Mouse (Mus musculus): ENCODE data around the gene Hdac7.
A peak's percentile ranks its signal among the peaks of the same experiment; 100 is the strongest.

Hdac7 gene

DNA sequence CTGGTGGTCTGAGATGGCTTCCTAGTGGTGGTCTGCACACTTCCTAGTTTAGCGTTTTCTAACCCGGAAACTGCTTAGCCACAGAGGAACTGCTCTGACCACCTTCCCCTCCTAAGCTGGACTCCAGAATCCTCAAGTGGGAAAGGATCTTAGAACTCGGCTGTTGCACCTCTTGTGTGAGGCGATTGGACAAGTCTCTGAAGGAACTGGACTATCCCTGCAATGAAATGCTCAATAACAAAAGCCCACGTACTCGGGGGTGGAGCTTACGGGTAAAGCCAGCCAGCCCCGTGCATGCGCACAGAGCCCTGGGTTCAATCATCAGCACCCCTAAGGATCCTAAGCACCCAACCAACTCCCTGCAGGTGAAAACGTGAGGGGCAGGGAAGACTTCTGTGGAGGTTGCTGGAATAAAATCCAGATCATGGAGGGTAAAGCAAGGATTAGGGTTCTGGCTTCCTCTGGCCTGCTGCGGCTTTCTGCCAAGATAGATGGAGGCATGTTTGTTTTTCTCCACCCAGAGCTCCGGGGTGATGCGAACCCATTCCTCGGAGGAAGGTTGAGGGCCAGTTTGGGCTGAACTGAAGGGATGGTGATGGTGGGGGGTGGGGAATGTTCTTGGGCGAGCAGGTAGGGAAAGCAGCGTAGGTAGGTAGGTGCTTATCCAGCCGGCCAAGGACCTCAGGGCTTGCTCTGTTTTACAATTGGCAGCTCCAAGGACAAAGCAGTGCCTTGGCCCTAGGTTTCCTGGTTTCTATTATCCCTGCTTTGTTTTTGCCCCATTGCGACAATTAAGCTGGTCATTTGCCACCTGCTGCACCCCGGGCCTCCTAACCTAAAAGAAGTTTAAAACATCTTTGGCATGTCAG, 56.3 kb downstream of the Hdac7 start:
- no peak for DNase-seq (ENCODE audit: low read depth)

DNA sequence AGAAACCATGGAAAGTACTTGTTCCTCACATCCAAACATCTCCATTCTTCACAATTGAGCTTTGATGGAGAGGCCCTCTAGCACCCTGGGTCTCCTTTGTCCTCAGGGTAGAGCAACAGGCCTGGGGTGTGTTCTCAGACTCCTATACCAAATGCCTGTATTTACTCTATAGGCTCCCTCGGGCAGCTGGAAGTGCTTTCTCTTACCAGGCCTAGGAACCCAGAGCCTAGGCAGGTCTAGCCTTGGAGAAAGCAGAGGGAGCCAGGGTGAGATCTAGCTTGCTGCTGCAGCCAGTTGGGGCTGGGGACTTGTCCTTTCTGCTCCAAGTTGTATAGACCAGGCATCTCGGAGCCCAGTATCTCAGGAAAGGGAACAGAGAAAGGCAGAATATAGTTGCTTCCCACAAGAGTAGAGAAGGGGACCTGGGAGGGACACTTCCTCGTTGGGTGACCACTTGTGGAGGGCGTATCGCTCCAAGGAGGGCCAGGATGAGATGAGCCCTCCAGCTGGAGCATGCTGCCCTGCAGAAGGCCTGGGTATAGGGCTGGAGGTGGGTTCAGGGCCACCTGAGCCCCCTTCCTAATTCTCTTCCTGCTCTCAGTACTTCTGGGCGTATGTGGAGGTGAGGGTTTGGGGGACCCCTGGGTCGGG, 57.0 kb downstream of the Hdac7 start:
- DNase-seq (ENCODE audit: low read depth): no peak

DNA sequence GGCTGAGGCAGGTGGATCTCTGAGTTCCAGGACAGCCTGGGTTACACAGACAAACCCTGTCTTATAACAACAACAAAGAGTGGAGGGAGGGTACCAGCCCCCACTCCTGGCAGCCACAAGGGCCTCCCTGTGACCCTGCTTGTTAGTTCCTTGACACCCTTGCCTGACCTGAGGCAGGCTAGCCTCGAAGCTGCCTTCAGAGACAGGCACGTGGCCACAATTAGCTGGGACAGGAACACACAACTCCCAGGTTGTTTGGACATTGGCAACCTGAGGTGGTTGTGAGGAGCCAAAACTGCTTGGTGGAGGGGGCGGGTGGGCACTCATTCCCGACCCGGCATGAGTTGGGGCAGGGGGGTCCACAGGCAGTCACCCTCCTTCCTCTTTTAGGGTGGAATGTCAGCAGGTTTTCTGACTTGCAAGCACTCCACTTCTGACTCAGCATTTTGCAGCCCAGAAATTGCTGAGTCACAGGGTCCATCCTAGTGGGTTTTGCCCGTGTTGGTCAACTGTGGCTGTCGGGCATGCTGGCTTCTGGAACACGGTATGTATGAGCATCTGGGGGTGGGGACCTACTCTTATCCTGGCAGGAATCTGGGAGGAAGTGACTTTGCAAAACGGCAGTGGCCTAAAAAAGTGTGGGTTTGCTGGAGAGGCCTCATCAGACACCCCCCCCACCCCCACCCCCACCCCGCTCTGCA, 57.7 kb downstream of the Hdac7 start:
- peak; percentile 64 for DNase-seq (ENCODE audit: low read depth)

DNA sequence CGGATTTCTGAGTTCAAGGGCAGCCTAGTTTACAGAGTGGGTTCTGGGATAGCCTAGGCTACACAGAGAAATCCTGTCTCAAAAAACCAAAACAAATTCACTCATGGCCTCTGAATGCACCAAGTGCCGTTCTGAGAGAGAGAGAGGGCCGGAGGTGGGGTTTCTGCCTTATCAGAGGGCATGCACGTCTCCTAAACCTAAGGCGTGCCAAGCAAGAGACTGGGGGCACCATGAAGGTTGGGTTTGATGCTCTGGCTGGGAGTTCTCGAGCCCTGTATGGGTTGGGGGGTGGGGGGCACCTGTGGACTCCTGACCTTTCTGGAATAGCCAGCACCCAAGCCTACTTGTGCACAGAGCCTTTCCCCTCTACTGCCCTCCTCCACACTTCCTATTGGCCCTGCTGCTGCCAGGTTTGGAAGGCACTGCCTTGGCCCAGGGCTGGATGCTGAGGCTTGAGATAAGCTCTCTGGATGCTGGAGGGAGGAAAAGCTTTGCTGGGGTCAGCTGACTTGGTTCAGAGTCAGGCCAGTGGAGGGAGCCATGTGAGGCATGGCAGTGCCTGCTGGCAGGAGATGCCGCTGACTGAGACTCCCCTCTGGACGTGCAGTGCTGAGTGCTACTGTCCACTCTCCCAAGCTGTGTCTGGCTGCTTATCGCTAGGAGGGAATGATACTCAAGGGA, 58.4 kb downstream of the Hdac7 start:
- no peak for DNase-seq (ENCODE audit: low read depth)

DNA sequence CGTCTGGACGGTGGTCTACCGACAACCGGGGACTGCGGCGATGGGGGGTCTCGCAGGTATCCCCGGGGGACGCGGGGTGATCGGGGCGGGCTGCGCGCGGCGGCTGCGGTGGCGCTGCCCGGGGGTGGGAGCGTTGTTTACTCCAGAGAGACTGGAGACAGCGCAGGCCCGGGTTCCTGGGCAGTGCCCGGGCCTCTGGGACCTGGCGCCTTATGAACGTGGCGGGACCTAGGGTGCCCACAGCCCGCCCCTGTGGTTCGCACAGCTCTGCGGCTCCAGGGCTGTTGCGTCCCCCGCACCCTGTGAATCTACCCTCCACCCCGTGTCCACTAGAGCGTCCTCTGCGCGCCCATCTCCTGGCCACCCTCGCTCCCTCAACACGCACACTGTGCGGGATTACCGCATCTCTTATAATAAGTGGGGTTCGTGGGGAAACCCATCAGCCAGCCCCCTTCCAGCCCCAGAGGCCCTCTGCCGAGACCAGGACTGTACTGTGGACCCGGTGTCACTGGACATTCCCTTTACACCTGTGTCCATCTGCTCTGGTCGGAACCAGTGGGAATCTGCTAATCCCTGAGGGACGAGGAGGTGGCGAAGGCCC, 59.6 kb downstream of the Hdac7 start:
- DNase-seq (ENCODE audit: low read depth): no peak

DNA sequence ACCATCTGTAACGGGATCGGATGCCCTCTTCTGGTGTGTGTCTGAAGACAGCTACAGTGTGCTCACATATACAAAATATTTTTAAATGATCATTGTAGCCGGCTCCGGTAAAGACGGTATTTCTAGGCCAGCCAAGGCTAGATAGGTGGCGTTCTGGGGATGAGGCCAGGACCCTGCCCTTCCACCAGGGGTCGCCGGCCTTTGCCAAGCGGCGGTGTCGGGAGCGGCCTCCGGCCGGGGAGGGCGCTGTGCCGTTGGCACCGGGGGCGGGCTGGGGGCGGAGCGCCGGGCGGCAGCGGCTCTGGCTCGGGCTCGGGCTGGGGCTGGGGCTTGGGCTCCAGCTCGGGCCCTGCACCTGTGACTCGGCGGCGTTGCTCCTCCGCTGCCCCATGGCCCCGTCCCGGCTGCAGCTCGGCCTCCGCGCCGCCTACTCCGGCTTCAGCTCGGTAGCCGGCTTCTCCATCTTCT, 60.2 kb downstream of the Hdac7 start:
- DNase-seq (ENCODE audit: low read depth): peak; percentile 79

DNA sequence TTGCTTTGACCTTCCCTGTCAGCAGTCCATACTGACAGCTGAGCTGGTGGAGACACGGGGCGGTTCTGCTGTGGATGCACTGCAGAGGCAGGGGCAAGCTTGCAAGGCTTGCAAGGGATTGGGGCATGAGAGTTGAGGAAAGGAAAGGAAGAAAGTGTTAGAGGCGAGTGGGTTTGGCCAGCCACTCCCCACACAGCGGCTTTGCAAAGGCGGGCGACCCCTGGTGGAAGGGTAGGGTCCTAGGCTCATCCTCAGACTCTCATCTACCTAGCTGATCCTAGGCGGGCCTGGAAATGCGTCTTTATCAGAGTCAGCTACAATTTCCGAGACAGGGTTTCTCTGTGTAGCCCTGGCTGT, 61.6 kb downstream of the Hdac7 start:
- DNase-seq (ENCODE audit: low read depth): no peak

DNA sequence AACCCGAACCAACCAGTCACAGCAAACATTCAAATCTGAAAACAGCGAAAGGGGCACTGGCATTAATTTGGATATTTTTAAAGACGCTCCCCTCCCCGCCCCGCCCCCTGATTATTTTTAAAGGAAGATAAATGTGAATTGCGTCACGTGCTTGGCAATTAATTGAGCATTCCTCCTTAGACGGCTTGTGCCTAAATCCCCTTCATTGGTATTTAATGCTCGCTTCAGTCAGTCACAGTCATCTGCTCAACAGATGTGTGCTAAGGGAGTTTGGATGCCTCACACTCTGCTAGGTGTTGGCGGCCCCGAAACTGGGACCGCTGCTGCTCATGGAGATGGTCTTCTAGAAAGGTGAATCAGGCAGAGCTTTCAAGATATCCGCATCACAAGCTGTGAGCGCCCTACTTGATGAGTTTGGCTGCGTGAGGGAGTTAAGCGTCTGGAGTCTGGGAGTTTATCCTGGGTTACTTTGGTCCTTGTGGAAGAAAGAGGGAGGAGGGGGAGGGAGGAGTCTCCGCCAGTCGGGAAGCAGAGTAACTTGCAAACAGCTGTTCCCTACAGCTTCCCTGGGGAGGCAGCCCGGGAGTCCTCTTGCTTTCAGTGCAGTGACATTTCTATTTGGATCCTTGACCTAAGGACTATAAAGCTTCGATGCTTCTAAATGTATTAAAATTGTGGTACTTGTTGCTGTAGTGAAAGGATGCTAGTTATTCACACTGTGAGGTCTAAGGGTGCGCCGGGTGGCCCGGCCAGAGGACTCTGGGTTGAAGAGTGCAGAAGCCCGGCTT, 62.1 kb downstream of the Hdac7 start:
- DNase-seq (ENCODE audit: low read depth): no peak

DNA sequence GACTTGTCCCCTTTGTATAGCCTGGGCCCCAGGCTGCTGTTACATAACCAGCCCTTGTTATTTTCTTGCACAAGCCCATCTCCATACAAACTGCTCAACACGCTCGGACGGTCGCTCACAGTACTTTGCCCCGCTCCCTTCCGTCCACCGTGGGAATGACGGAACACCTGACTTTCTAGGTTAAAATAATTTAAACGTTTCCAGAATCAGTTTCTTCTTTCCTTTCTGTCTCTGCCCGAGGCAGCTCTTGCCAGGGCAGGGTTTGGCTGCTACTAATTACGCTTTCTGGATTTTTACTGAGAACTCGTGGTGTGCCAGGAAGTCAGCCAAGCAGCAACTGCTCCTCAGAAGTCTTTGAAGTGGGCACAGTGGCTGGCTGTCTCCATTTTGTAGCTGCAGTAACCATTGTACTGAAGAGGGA, 63.7 kb downstream of the Hdac7 start:
- DNase-seq (ENCODE audit: low read depth): no peak

DNA sequence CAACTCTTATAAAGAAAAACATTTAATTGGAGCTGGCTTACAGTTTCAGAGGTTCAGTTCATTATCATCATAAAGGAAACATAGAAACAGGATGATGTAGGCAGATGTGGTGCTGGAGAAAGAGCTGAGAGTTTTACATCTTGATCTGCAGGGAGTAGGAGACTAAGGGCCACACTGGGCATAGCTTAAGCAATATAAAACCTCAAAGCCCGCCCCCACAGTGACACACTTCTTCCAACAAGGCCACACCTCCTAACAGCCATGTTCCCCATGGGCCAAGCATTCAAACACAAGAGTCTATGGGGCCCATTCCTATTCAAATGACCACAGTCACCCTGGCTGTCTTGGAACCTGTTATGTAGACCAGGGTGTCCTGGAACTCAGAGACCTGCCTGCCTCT, 64.7 kb downstream of the Hdac7 start:
- no peak for DNase-seq (ENCODE audit: low read depth)

DNA sequence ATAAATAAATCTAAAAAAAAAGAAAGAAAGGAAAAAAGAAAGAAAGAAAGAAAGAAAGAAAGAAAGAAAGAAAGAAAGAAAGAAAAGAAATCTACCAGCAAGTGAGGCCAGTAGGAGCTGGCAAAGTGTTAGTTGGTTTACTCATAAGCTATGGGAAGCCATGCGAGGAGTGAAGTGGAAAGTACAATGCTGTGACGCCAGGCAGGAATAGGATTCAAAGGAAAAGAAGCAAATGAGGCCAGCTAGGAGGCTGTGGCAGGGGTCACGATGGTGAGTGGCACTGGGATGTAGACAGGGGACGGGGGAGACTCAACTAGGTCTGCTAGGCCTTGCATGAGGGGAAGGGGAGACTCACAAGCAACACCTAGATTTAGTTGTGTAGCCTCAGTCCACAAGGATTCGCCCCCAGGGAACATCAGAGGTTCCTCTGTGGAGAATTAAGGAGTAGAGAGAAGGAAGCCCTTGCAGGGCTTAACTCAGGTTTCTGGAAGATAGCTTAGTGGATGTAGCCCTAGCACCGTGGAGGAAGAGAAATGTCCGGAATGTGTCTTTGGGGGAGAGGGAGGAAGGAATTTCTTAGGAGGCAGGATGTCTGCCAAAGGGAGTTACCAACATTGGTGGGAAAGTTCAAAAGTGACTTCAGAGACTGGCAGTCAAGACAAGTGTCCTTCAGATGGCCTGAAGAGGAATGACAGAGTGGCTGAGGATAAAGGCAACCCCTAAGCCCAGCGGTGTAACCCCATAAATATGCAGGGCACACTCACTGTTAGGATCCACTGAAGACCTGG, 65.8 kb downstream of the Hdac7 start, which contains the start of gene Slc48a1:
Gene Slc48a1, plus strand, starts transcription at position 210 of the 788 bp plus-strand sequence.
- DNase-seq (ENCODE audit: low read depth): no peak

DNA sequence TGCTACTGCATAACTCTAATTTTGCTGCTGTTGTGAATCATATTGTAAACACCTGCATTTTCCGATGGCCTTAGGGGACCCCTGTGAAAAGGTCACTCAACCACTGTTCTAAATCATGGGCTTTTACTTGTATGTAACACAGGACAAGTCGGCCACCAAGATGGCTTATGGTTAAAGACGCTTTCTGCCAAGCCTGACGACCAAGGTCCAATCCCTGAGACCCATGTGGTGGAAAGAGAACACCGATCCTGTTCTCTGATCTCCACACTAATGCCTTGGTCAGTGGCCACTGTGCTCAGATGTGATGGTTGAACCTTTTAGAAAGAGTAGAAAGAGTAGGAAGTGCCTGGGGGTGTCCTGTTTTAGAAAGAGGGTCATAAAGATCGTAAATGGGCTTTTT, 67.4 kb downstream of the Hdac7 start:
- no peak for DNase-seq (ENCODE audit: low read depth)

DNA sequence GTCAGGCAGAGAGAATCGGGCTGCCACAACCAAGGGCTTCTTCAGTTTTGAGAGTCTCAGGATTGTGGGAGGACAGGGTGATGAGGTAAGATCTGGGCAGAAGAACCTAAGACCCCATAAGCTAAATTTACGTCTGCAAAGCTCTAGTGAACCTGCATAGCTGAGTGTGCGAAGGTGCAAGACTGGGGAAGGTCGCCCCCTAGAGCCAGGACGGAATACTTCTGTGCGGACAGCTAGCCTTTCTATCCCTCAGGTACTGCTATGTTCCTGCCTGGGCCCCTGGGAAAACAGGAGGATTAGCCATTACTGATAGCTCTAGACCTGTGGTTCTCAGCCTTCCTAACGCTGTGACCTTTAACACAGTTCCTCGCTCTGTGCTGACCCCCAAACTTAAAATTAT, 67.8 kb downstream of the Hdac7 start:
- DNase-seq (ENCODE audit: low read depth): no peak

DNA sequence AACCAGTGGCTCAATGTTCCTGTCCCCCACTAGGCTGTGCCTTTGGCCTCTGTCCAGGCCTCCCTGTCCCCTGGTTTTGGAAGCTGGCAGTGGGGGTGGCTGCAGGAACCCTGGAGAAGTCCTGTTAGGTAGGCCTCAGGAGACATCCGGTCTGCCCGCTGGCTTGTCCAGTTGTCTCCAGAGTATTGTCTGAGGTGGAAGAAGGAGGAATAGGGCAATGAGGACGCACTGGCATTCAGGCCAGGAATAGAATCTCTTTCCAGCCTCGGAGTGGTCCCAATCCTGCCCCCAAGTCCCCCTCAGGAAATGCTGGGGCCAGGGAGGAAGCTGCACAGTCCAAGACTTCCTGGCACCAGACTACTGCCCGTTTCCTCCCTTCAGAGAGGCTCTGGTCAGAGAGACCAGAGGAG, 70.3 kb downstream of the Hdac7 start:
- no peak for DNase-seq (ENCODE audit: low read depth)

DNA sequence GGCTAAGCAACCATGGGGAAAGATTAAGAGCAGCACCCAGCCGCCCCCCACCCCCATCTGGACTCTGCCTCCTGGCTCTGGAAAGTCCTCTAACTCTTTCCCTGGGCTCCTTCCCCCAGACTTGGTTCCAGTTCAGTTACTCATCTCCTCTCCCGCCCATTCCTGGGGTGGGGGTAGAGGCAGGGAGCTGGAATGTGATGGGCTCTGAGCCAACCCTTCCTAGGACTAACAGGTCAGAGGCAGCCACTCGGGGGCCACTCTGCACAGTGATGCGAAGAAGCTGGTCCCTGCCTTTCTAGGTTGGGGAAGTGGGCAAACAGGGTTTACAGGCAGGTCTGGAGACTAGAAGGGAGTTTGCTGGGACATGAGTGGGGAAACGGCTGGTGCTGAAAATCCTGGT, 71.2 kb downstream of the Hdac7 start:
- no peak for DNase-seq (ENCODE audit: low read depth)

DNA sequence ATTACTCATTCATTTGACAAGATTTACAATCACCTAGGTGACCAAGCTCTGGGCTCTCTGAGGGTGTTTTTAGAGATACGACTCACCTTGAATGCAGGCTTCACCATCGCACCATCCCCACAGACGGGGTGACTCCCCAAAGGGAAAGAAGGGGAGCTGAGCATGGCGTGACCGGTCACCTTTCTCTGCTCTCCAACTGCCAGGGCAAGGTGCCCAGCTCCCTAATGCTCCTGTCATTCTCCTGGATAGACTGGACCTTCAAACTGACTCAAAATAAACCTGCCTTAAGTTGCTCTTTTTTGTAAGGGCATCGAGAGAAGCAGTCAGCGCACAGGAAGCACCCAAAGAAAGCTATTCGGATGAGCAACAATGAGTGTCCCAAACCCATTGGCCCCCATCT, 74.0 kb downstream of the Hdac7 start:
- DNase-seq (ENCODE audit: low read depth): no peak

DNA sequence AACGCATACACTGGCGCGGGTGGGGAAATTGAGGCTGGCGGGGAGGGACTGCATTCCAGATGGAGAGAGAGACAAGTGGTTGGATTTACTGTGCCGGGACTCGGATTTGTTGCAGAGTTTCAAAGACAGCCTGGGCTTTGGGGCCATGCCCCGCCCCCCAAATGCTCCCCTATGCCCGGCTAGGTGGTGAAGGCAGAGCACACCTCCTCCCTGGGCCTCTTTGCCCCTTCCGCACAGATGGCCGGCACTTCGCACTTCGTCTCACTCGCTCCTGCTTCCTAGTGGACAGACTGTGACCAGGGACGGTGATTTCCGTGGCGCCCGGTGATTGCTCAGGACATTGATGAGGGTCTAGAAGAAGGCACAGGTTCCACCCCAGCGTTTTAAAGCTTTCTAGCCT, 76.1 kb downstream of the Hdac7 start:
- no peak for DNase-seq (ENCODE audit: low read depth)

DNA sequence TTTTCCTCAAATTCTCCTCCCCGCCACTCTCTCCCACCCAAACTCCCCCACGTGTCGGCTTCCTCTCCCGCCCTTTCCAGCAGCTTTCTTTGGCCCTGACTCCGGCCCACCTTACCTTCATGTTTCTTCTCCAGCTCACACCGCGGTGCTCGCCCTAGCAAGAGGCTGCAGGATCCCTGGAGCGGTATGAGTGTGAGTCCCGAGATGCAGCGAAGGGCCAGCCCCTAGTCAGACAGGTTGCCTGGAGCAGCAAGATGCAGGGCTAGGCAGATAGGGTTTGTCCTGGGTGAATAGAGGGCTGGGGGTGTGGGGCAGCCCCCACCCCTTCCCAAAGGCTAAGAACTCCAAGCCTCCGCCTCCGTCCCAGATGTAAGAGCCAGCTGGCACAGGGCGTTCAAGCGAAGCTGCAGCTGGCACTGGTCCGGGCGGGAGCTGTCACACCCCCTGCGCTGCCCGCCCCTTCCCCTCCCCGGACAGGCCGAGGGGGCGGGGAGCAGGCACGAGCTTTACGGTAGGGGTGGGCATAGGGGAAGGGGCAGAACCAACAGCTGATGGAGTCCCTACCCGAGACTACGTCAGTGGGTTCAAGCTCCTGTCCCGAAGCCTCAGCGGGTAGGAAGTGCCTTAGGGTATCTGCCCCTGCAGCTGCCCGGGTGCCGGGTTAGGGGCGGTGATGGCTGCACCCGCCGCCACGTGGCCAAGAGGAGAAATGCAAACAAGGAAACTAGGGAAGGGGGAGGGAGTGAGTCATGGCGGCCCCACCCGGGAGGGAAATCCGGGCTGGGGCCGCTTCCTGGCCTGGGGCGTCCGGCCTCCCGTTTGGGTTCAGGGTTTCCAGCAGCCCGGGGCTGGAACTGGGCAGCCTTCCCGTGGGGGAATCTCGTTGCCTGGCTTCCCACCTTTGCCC, 76.8 kb downstream of the Hdac7 start, which contains the start of gene Rapgef3:
Gene Rapgef3, minus strand, starts transcription at position 693 of the 907 bp plus-strand sequence.
- DNase-seq (ENCODE audit: low read depth): peak; percentile 68

All from c-Kit-positive CD71-negative TER-119-negative erythroid progenitor cells, embryonic 14.5 days (primary cell).